Mouse (Mus musculus) testis, adult 2 months (tissue): ENCODE data around the gene Plekhj1.

ENCODE experiments used
- CTCF ChIP-seq: fragments of 200-500 bp; IDR thresholded peaks from 2 replicates; pipeline ENCODE4 v1.5.1; 2012; ENCODE audit warnings: low read depth, mild to moderate bottlenecking, inconsistent platforms, low read length, moderate library complexity; ENCODE audit not compliant: control insufficient read depth, insufficient read depth, insufficient replicate concordance
- POLR2A ChIP-seq: fragments of 200-500 bp; IDR thresholded peaks from 2 replicates; pipeline ENCODE4 v1.6.1; 2012; ENCODE audit warnings: low read depth, mild to moderate bottlenecking, inconsistent platforms, low read length, moderate library complexity; ENCODE audit not compliant: control insufficient read depth

DNA sequence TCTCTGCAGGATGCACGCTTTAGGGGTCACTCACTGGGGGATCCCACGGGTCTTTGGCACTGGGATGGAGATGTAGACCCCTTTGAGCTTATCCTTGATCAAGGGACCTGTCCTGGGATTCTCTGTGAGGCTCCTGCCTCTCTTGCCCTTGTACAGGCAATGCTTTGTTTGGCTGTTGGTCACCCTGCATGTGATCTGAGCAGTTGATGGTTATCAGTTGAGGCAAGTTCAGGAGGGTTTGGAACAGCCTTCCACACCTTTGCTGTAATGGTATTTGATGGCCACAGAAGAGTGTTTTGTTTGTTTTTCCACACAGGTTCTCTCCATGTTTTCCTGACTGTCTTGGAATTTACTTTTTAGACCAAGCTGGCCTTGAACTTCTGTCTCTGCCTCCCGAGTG lies 36.6 kb downstream of the Plekhj1 start:
- TF ChIP-seq CTCF, result no peak
- no peak for TF ChIP-seq POLR2A
